Comparison of ENCODE assay signal across 8 mouse cellular contexts in genomic region chr10:79985334-79986231, GRCm38 (mm10). TPM values are rescaled to one million over a fixed set of nuclear protein-coding genes. Genes with fewer than 3 reads are reported as not detected.
DNase-seq lines count a peak whose midpoint lies in the region; ATAC-seq and TF ChIP-seq lines count a peak whose summit lies in the region.

No protein-coding gene starts in this region.

- TF ChIP-seq POLR2A in bone marrow macrophage, adult 2 months (IDR thresholded peaks at IDR 0.05; ENCODE audit: borderline replicate concordance, low read depth, low read length): no peak

- DNase-seq in CD4-positive helper T cell, adult 2 months (ENCODE audit: low read depth, low spot score): peak; percentile 88
- DNase-seq in heart, postnatal 0 days (ENCODE audit: low spot score): peak; percentile 69
- peak; percentile 61 to 80 for DNase-seq in kidney, postnatal 4 days
- peak; percentile 57 for DNase-seq in neural tube, embryonic 11.5 days (ENCODE audit: low spot score)
- DNase-seq in thymus, adult 18-20 months: peak; percentile 71 to 81

- peak overlapping the region; percentile 93 for H3K4me2 ChIP-seq in heart, postnatal 0 days (ENCODE audit: low read depth, low read length)
- H3K4me2 ChIP-seq in liver, embryonic 15.5 days: peak overlapping the region; percentile 91
- peak overlapping the region; percentile 79 for H3K4me2 ChIP-seq in neural tube, embryonic 11.5 days (ENCODE audit: low read depth)

- ATAC-seq in erythroid progenitor cell, adult 5-6 weeks (replicated peaks; ENCODE audit: low FRiP score, poor library complexity, severe bottlenecking): peak; percentile 53
- ATAC-seq in heart, postnatal 0 days (ENCODE audit: insufficient read depth, low read depth): no peak
- ATAC-seq in liver, embryonic 15.5 days (ENCODE audit: insufficient read depth): peak; percentile 47
- no peak for ATAC-seq in neural tube, embryonic 11.5 days (ENCODE audit: insufficient read depth, low FRiP score, low TSS enrichment)

- peak overlapping the region; percentile 91 for H3K4me3 ChIP-seq in bone marrow macrophage, adult 2 months (ENCODE audit: insufficient read depth, low read length)
- H3K4me3 ChIP-seq in heart, postnatal 0 days (ENCODE audit: low read depth, low read length): peak overlapping the region; percentile 74
- peak overlapping the region; percentile 87 for H3K4me3 ChIP-seq in liver, embryonic 15.5 days (replicated peaks)
- H3K4me3 ChIP-seq in neural tube, embryonic 11.5 days (ENCODE audit: low read depth, low read length): peak overlapping the region; percentile 86

- no peak for TF ChIP-seq CTCF in bone marrow macrophage, adult 2 months (IDR thresholded peaks at IDR 0.05; ENCODE audit: low read depth, low read length)
- no peak for TF ChIP-seq CTCF in heart, postnatal 0 days (IDR thresholded peaks at IDR 0.05; ENCODE audit: low read depth)

- TF ChIP-seq EP300 in heart, postnatal 0 days (IDR thresholded peaks at IDR 0.05; ENCODE audit: low read depth): peak; percentile 63

- H3K27me3 ChIP-seq in heart, postnatal 0 days (ENCODE audit: control insufficient read depth, insufficient read depth, low read length): no peaks in the 10 kb centered on the region
- peaks cover 32% of the 10 kb centered on the region for H3K27me3 ChIP-seq in liver, embryonic 15.5 days
- peaks cover 32% of the 10 kb centered on the region for H3K27me3 ChIP-seq in neural tube, embryonic 11.5 days (ENCODE audit: control insufficient read depth, insufficient read depth, low read length)

- peak overlapping the region; percentile 69 for H3K9ac ChIP-seq in heart, postnatal 0 days (replicated peaks; ENCODE audit: low read depth, low read length)
- peak overlapping the region; percentile 88 for H3K9ac ChIP-seq in liver, embryonic 15.5 days
- H3K9ac ChIP-seq in neural tube, embryonic 11.5 days (ENCODE audit: low read length): peak overlapping the region; percentile 55

- H3K36me3 ChIP-seq in heart, postnatal 0 days (replicated peaks; ENCODE audit: control insufficient read depth, insufficient read depth, low read length): no peaks in the 10 kb centered on the region
- H3K36me3 ChIP-seq in liver, embryonic 15.5 days (replicated peaks): peaks cover 10% of the 10 kb centered on the region; the same call in 1 of the 2 replicates
- H3K36me3 ChIP-seq in neural tube, embryonic 11.5 days (ENCODE audit: control insufficient read depth, insufficient read depth, low read length): no peaks in the 10 kb centered on the region

- peak overlapping the region; percentile 86 for H3K27ac ChIP-seq in bone marrow macrophage, adult 2 months (ENCODE audit: insufficient read depth, low read depth, low read length)
- H3K27ac ChIP-seq in heart, postnatal 0 days (ENCODE audit: low read depth): peak overlapping the region; percentile 98
- peak overlapping the region; percentile 99 for H3K27ac ChIP-seq in liver, embryonic 15.5 days (replicated peaks)
- peak overlapping the region; percentile 87 for H3K27ac ChIP-seq in neural tube, embryonic 11.5 days (ENCODE audit: low read depth, low read length)

- H3K9me3 ChIP-seq in heart, postnatal 0 days (replicated peaks; ENCODE audit: control insufficient read depth, low read length): no peaks in the 10 kb centered on the region
- no peaks in the 10 kb centered on the region for H3K9me3 ChIP-seq in liver, embryonic 15.5 days (replicated peaks)
- H3K9me3 ChIP-seq in neural tube, embryonic 11.5 days (ENCODE audit: control insufficient read depth, low read length): no peaks in the 10 kb centered on the region

- 3% methylated on average over 35 of the region's 35 CpGs for WGBS in heart, postnatal 0 days
- 2% methylated on average over 35 of the region's 35 CpGs for WGBS in liver, embryonic 15.5 days (ENCODE audit: insufficient replicate concordance)
- WGBS in neural tube, embryonic 11.5 days: 5% methylated on average over 35 of the region's 35 CpGs

- H3K4me1 ChIP-seq in bone marrow macrophage, adult 2 months (ENCODE audit: control insufficient read depth, insufficient read depth, low read length): peaks cover 17% of the 10 kb centered on the region
- H3K4me1 ChIP-seq in heart, postnatal 0 days (ENCODE audit: control insufficient read depth, insufficient read depth): peaks cover 34% of the 10 kb centered on the region
- peaks cover 81% of the 10 kb centered on the region for H3K4me1 ChIP-seq in liver, embryonic 15.5 days (replicated peaks)
- H3K4me1 ChIP-seq in neural tube, embryonic 11.5 days (ENCODE audit: control insufficient read depth, insufficient read depth, low read length): peaks cover 20% of the 10 kb centered on the region

RNA-seq across cellular contexts. Expression of gene Tmem259, which starts 1.5 kb away (rescaled TPM):
- polyA plus RNA-seq in bone marrow macrophage, adult 2 months (2012; ENCODE audit: insufficient read depth, insufficient read length, missing spikeins): 86.5 and 101 TPM in 2 replicates
- total RNA-seq in erythroid progenitor cell, adult 5-6 weeks (2015; ENCODE audit: low replicate concordance): 57.0 and 78.9 TPM in 2 replicates
- total RNA-seq in erythroid progenitor cell, adult 5-6 weeks (2017; ENCODE audit: low replicate concordance): 49.2 and 51.1 TPM in 2 replicates
- total RNA-seq in heart, postnatal 0 days (2014; rRNA removed; ENCODE audit: low replicate concordance): 162 and 182 TPM in 2 replicates
- 18.0 and 18.1 TPM in 2 replicates for polyA plus RNA-seq in heart, postnatal 0 days (2015; fragmentation: Nextera tagmentation; extraction: Ambion mirVana)
- polyA plus RNA-seq in liver, embryonic 15.5 days (2015; fragmentation: Nextera tagmentation; extraction: Ambion mirVana): 8.4 and 11.0 TPM in 2 replicates
- 16.1 and 17.7 TPM in 2 replicates for polyA plus RNA-seq in neural tube, embryonic 11.5 days (2014; fragmentation: Nextera tagmentation; extraction: Ambion mirVana)

RNA-seq across cellular contexts. Expression of gene Cnn2, which starts 2.8 kb away (rescaled TPM):
- 37.5 and 41.5 TPM in 2 replicates for polyA plus RNA-seq in bone marrow macrophage, adult 2 months (2012; ENCODE audit: insufficient read depth, insufficient read length, missing spikeins)
- total RNA-seq in erythroid progenitor cell, adult 5-6 weeks (2015; ENCODE audit: low replicate concordance): 20.1 and 39.6 TPM in 2 replicates
- 18.2 and 26.3 TPM in 2 replicates for total RNA-seq in erythroid progenitor cell, adult 5-6 weeks (2017; ENCODE audit: low replicate concordance)
- total RNA-seq in heart, postnatal 0 days (2014; rRNA removed; ENCODE audit: low replicate concordance): 142 and 158 TPM in 2 replicates
- polyA plus RNA-seq in heart, postnatal 0 days (2015; fragmentation: Nextera tagmentation; extraction: Ambion mirVana): 126 and 149 TPM in 2 replicates
- 44.5 and 45.5 TPM in 2 replicates for polyA plus RNA-seq in liver, embryonic 15.5 days (2015; fragmentation: Nextera tagmentation; extraction: Ambion mirVana)
- polyA plus RNA-seq in neural tube, embryonic 11.5 days (2014; fragmentation: Nextera tagmentation; extraction: Ambion mirVana): 167 and 187 TPM in 2 replicates

RNA-seq across cellular contexts. Expression of gene Abca7, which starts 10.7 kb away (rescaled TPM):
- 24.6 and 27.5 TPM in 2 replicates for polyA plus RNA-seq in bone marrow macrophage, adult 2 months (2012; ENCODE audit: insufficient read depth, insufficient read length, missing spikeins)
- total RNA-seq in erythroid progenitor cell, adult 5-6 weeks (2015; ENCODE audit: low replicate concordance): 44.0 and 58.4 TPM in 2 replicates
- 58.6 and 71.8 TPM in 2 replicates for total RNA-seq in erythroid progenitor cell, adult 5-6 weeks (2017; ENCODE audit: low replicate concordance)
- 10.4 and 11.4 TPM in 2 replicates for total RNA-seq in heart, postnatal 0 days (2014; rRNA removed; ENCODE audit: low replicate concordance)
- 1.9 TPM in 2 replicates for polyA plus RNA-seq in heart, postnatal 0 days (2015; fragmentation: Nextera tagmentation; extraction: Ambion mirVana)
- 7.5 and 9.0 TPM in 2 replicates for polyA plus RNA-seq in liver, embryonic 15.5 days (2015; fragmentation: Nextera tagmentation; extraction: Ambion mirVana)
- polyA plus RNA-seq in neural tube, embryonic 11.5 days (2014; fragmentation: Nextera tagmentation; extraction: Ambion mirVana): 4.3 and 7.0 TPM in 2 replicates

RNA-seq across cellular contexts. Expression of gene Grin3b, which starts 15.1 kb away (rescaled TPM):
- polyA plus RNA-seq in bone marrow macrophage, adult 2 months (2012; ENCODE audit: insufficient read depth, insufficient read length, missing spikeins): 0.65 and 0.91 TPM in 2 replicates
- total RNA-seq in erythroid progenitor cell, adult 5-6 weeks (2015; ENCODE audit: low replicate concordance): not detected in 2 replicates
- total RNA-seq in erythroid progenitor cell, adult 5-6 weeks (2017; ENCODE audit: low replicate concordance): not detected in 2 replicates
- not detected in 2 replicates for total RNA-seq in heart, postnatal 0 days (2014; rRNA removed; ENCODE audit: low replicate concordance)
- 0.29 and 0.34 TPM in 2 replicates for polyA plus RNA-seq in heart, postnatal 0 days (2015; fragmentation: Nextera tagmentation; extraction: Ambion mirVana)
- polyA plus RNA-seq in liver, embryonic 15.5 days (2015; fragmentation: Nextera tagmentation; extraction: Ambion mirVana): 0.10 TPM in 1 of 2 replicates, not detected in the other
- polyA plus RNA-seq in neural tube, embryonic 11.5 days (2014; fragmentation: Nextera tagmentation; extraction: Ambion mirVana): 0.16 and 0.30 TPM in 2 replicates

RNA-seq across cellular contexts. Expression of gene Wdr18, which starts 25.6 kb away (rescaled TPM):
- 32.2 and 35.8 TPM in 2 replicates for polyA plus RNA-seq in bone marrow macrophage, adult 2 months (2012; ENCODE audit: insufficient read depth, insufficient read length, missing spikeins)
- 4.0 and 10.1 TPM in 2 replicates for total RNA-seq in erythroid progenitor cell, adult 5-6 weeks (2015; ENCODE audit: low replicate concordance)
- total RNA-seq in erythroid progenitor cell, adult 5-6 weeks (2017; ENCODE audit: low replicate concordance): 0.98 and 4.6 TPM in 2 replicates
- total RNA-seq in heart, postnatal 0 days (2014; rRNA removed; ENCODE audit: low replicate concordance): 29.3 and 51.5 TPM in 2 replicates
- 54.3 and 58.4 TPM in 2 replicates for polyA plus RNA-seq in heart, postnatal 0 days (2015; fragmentation: Nextera tagmentation; extraction: Ambion mirVana)
- 46.3 and 48.4 TPM in 2 replicates for polyA plus RNA-seq in liver, embryonic 15.5 days (2015; fragmentation: Nextera tagmentation; extraction: Ambion mirVana)
- polyA plus RNA-seq in neural tube, embryonic 11.5 days (2014; fragmentation: Nextera tagmentation; extraction: Ambion mirVana): 115 TPM in 2 replicates

Comparison
In these comparisons a context has a peak if more than half of its experiments do, and no peak if none do; other contexts are left out.
1. ATAC-seq: peak in erythroid progenitor cell, adult 5-6 weeks (single experiment) and liver, embryonic 15.5 days (single experiment); none in heart, postnatal 0 days (single experiment) and neural tube, embryonic 11.5 days (single experiment).
2. Peak in every context shown above with its lines, with median percentiles within 50 percentile points of each other: DNase-seq, H3K27ac ChIP-seq, H3K4me3 ChIP-seq, H3K4me2 ChIP-seq and H3K9ac ChIP-seq.